Mouse (Mus musculus) thymus, postnatal 25 days (tissue): Measurements from ENCODE around the gene Rictor.
"Not testable (repeated sequence)": the region's sequence is repeated elsewhere in the genome, so short reads cannot be mapped to it uniquely, and the experiment has no call there.

Source experiments
- DNase-seq: peaks from one replicate; pipeline ENCODE4 v3.0.0; 2022

The Rictor gene

DNA sequence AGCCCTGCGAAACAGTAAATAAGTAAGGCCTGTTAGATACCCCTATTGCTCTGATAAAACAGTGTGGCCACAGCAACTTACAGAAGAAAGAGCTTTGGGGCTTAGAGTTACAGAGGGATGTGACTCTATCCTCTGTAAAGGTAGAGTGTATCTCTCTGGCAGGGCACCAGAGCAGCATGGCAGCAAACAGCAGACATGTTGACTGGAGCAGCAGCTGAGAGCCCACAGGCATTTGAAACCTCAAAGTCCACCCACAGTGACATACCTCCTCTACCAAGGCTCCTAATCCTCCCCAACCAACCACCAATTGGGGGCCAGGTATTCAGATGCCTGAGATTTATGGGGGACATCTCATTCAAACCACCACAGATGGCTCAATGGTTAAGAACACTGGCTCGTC lies 31.0 kb downstream of the Rictor start:
- DNase-seq, result no peak

DNA sequence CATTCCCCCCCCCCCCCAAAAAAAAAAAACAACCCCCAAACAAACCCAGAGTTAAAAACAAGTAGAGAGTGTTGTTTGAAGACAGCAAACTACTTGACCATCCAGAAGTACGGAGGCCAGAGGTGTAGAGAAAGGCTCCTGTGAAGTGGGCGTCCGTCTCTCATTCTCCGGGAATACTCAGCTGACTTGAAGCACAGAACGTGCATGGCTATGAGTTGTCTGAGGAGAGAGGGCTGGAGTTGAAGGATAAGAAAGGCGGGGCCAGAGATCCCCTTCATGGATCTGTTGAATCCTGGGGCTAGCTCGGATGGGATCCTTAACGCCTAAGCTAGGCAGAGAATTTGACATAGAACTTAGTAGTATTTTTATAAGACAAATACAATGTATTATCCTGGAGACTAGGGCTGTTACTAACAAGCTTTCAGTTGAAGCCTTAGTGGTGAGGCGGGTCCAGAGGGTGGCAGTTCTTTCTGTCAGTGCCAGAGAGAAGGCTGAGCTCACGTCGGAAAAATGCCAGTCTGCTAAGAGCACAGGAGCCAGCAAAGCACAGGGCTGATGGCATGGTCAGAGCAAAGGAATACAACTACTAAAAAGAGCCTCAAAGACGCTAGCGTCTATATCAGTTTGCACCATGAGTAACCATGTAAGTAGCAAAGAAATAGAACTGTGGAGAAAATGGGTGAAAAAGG lies 34.3 kb downstream of the Rictor start:
- no peak for DNase-seq

DNA sequence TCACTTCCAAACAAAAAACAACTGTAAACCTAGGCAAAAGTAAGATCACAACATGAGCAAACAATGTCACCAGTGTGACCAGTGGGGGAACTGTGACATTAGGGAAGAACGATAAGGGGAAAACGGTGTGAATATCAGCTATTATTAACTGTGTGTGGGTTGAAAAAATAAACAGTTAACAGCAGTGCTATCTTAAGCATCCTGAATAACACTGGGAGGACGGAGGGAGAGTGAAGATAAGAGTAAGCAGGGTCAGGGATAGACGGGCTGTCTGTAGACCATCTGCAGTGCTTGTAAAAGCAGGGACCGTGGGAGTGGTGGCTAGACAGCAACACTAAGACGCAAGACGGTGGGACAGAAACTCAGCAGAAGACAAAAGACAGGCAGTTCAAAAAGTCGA lies 35.5 kb downstream of the Rictor start:
- no peak for DNase-seq

DNA sequence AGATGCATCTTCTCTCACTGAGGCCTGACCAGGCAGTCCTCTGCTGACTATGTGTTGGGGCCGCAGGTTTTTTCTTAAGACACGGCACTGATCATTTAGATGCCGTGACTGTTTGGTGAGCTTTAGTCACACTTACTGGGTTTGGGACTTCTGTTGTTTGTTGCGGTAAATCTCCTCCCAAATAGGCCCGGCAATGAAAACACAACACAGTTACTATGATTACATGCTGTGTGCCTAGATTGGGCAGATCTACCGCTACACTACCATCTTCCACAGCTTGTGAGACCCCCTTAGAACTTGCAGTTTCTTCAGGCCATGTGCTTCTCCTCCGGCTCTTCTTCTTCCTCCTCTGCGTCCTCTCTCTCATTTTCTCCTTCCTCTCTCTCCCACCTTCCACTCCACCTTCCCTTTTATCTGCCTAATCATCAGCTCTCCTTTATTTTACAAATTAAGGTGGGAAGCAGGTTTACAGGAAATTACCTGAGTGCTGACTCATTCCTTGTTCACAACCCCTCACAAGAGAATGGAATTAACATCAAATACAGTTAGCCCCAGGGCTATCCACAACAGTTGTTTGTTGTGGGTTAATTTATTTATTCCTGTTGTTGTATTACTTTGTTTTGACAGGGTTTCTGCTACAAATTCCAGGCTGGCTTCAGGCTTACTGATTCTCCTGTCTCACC lies 38.3 kb downstream of the Rictor start:
- DNase-seq, result not testable (repeated sequence)

DNA sequence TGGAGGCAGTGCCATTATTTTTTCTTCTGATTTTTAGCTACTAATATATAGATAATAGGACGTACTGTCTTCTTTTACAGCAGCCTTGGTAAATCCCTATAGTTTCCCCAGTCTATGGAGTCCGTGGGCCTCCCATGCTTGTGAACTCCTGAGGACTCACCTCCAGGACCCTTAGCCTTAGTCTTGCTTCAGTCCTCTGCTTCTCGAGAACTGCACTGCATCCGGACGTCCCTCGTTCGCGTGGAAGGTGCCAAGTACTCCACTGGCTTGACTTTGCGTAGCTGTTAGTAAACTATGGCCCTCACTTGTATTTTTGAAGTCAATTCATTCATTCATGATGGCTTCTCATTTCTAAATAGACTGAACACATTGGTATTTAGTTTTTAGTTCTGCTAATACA lies 38.8 kb downstream of the Rictor start:
- DNase-seq, result no peak

DNA sequence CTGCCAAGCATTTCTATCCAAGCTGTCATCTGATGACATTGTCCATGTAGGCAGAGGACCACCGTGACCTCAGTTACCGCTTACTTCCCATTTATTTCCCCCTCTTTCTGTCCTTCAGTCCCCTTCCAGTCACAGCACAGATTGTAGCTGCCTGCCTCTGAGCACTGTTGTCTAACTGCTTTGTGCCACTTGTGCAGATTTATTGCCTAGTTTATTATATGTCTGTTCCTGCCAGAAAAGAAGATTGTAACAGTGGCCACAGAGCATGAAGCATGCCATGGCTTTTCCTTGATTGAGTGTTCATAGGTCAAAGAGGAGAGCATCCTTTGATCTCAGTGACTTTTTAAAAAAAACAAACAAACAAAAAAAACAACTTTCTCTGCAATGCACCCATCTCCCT lies 46.2 kb downstream of the Rictor start:
- no peak for DNase-seq

DNA sequence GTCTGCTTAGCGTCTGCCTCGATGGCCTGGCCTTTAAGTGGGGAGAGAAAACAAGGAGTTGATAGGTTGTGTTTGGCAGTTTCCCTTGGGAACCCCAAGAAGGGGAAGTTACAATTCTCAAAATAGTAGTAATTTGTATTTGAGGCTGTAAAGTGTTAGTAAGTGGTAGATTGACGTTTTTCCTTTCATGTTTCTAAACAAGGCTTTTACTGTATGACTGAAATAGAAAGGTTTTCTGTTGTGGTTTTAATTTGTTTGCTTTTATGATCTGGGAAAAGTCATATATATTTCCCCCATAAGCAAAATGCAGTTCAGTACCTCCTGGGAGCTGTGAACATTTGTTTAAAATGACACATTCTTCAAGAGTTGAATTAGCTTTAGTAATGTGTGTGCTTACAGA lies 64.1 kb downstream of the Rictor start:
- DNase-seq, result no peak

DNA sequence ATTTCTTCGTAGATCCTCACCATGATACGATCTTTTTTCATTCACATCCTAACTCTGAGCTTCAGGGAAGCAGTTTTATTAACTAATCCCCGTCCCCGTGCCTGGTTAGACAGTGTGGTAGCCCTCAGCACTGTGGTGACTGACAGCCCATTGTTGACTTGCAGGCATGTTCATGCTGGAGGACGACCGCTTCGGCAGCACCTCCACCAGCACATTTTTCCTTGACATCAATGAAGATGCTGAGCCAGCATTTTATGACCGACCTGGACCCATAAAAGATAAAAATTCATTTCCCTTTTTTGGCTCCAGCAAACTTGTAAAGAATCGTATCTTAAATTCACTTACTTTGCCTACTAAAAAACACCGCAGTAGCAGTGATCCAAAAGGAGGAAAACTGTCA lies 78.0 kb downstream of the Rictor start:
- DNase-seq, result no peak

DNA sequence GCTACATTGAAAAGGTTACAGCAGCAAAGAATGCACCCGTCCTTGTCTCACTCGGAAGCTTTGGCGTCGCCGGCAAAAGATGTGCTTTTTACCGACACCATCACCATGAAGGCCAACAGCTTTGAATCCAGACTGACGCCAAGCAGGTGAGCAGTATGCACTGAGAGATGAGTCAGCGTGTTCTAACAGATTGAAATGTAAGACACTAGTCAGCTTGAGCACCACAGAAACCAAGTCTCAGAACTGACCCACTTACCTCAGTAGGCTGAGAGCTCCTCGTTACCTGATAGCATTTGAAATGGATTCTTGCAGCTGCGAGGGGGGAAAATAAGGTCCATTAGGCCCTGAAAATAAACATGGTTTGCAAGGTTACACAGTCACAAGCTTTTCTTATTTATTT lies 79.1 kb downstream of the Rictor start:
- DNase-seq, result no peak

DNA sequence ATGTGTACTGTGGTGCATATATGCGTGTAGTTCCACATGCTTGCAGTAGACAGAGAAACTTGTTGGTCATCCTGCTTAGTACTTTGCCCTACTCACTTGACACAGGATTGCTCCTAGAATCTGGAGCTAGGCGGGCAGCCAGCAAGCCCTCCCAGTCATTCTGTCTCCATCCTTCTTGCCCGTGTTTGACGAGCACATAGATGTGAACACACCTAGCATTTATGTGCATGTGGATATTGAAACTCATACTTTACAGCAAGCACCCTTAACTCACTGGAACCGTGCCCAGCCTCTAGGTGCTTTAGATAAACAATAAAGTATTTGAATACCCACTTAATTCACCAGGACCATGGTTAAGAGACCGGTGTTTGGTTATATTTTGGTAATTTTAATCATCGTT lies 81.8 kb downstream of the Rictor start:
- no peak for DNase-seq

DNA sequence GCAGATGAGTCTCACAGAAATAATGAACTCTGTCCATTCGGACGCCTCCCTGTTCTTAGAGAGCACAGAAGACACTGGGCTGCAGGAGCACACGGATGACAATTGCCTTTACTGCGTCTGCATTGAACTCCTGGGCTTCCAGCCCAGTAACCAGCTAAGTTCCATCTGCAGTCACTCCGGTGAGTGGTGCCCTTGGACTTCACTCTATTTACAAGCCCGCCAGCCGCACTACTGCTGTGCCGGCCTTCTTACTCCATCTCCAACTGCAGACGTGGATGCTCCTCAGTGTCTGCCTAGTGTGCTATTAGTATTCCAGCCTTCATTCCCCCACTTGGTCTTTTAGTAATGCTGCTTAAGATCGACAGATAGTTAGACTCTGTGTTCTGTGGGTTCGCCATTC lies 83.5 kb downstream of the Rictor start:
- DNase-seq, result no peak

DNA sequence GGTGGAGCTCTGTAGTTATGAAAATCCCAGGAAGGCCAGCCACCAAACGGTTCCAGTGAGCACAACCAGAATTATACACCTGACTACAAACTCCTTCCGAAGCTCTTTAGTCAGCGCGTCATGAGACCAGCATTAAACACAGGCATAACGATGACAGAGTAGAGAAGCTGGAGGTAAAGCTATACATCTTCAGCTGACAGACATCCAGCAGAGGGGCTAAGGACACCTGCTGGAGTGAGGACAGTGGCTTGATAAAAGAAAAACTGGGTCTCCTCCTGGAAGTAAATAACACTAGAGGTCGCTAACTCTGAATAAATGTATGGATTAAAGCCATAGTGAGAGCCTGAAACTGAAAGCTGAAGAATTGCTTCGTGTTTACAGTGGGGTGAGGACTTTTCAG lies 84.7 kb downstream of the Rictor start:
- DNase-seq, result no peak

DNA sequence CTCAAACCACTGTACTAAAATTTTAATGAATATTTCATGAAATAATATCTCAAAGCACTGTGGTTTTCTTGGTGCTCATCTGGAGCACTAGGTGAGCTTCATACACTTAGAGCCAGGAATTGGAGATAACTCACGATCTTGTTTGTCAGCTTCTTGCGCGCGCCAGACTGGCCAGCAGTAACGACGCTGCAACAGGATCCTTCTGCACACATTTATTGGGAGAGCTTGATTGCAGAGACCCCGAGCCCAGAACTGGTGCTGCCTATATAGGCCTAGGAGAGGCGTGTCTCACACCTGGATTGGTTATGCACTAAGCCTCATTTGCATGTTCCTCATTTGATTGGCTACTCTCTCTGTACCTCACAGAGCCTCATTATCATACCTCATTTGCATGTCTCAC lies 93.0 kb downstream of the Rictor start:
- DNase-seq, result not testable (repeated sequence)

DNA sequence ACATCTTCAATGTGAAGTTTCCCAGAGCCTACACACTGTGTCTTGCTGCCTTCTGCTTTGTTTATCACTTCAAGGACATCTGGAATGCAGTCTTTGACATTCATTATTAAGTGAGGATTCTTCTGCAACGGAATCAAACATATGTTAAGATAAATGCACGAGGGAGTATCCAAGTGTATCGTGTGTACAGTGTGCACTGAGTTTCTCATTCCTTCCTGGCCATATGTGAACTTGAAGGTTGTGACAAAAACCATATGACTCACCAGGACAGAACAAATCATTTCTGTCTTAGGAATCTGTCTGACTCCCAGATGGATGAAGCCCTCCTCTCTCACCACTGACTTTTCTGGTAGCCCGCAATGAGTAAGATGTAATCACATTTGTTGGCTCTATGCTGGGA lies 107.6 kb downstream of the Rictor start:
- no peak for DNase-seq

DNA sequence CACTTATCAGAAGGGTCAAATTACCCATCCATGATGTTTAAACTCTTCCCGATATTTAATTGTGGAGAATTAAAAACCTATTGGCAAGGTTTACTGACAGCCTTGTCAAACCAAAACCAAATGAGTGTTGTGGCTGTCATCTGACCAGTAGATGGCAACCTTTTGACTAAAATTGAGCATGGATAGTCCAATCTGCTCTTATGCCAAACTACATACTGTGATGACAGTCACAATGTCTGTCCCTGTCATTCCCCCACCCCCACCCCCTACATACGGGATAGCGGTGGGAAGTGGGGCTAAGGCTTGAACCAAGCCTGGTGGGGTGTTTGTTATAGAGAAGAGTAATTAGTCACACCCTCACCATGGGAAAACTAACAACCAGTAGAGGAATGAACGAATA lies 132.0 kb downstream of the Rictor start:
- DNase-seq, result no peak

DNA sequence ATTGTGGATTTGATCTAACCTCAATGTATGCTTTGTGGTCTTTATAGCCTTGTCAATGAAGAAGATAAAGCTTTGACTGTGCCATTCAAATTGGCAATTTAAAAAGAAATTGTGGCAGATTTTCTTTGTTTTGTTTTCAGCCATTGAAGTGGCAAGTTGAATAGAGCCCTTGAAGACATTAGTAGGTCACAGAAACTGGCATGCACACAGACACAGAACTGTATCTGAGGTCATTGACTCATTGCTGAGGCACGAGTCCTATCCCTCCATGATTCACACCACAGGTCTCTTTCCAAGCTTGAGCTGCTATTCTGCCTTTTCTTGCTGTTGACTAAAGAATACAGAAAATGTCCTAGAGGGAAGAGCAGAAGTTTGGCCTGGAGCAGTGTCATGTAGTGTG lies 141.7 kb downstream of the Rictor start:
- DNase-seq, result no peak
